Mouse (Mus musculus): Measurements from ENCODE around the gene Cyp46a1.

Cyp46a1 gene

GRCm38 (mm10) chr12:108311741-108312290, 22.4 kb upstream of the Cyp46a1 start:
- no peak for DNase-seq (ENCODE audit: low read depth, low spot score)

GRCm38 (mm10) chr12:108312432-108312851, 21.7 kb upstream of the Cyp46a1 start:
- no peak for DNase-seq (ENCODE audit: low read depth, low spot score)

- no peak for DNase-seq (ENCODE audit: low read depth, low spot score)
Measured at GRCm38 (mm10) chr12:108313244-108313772, 20.9 kb upstream of the Cyp46a1 start.

GRCm38 (mm10) chr12:108315818-108316217, 18.4 kb upstream of the Cyp46a1 start:
- no peak for DNase-seq (ENCODE audit: low read depth, low spot score)

GRCm38 (mm10) chr12:108316655-108317054, 17.5 kb upstream of the Cyp46a1 start:
- no peak for DNase-seq (ENCODE audit: low read depth, low spot score)

- peak; percentile 82 for DNase-seq (ENCODE audit: low read depth, low spot score)
Measured at GRCm38 (mm10) chr12:108317201-108317738, 16.9 kb upstream of the Cyp46a1 start.

- DNase-seq (ENCODE audit: low read depth, low spot score): no peak
Measured at GRCm38 (mm10) chr12:108317826-108318430, 16.3 kb upstream of the Cyp46a1 start.

- DNase-seq (ENCODE audit: low read depth, low spot score): no peak
Measured at GRCm38 (mm10) chr12:108318499-108318898, 15.7 kb upstream of the Cyp46a1 start.

GRCm38 (mm10) chr12:108320096-108320495, 14.1 kb upstream of the Cyp46a1 start:
- DNase-seq (ENCODE audit: low read depth, low spot score): no peak

GRCm38 (mm10) chr12:108326401-108326800, 7.8 kb upstream of the Cyp46a1 start:
- DNase-seq (ENCODE audit: low read depth, low spot score): no peak

- peak; percentile 90 for DNase-seq (ENCODE audit: low read depth, low spot score)
Measured at GRCm38 (mm10) chr12:108327889-108328491, 6.2 kb upstream of the Cyp46a1 start.

GRCm38 (mm10) chr12:108333056-108333455, 1.1 kb upstream of the Cyp46a1 start:
- peak; percentile 91 for DNase-seq (ENCODE audit: low read depth, low spot score)

- no peak for DNase-seq (ENCODE audit: low read depth, low spot score)
Measured at GRCm38 (mm10) chr12:108333481-108333882, 699 bp upstream of the Cyp46a1 start.

- DNase-seq (ENCODE audit: low read depth, low spot score): no peak
Measured at GRCm38 (mm10) chr12:108334529-108334928, 348 bp downstream of the Cyp46a1 start.

- peak; percentile 87 for DNase-seq (ENCODE audit: low read depth, low spot score)
Measured at GRCm38 (mm10) chr12:108338572-108339190, 4.5 kb downstream of the Cyp46a1 start.

- no peak for DNase-seq (ENCODE audit: low read depth, low spot score)
Measured at GRCm38 (mm10) chr12:108348151-108348550, 14.0 kb downstream of the Cyp46a1 start.

- no peak for DNase-seq (ENCODE audit: low read depth, low spot score)
Measured at GRCm38 (mm10) chr12:108349026-108349425, 14.8 kb downstream of the Cyp46a1 start.

- DNase-seq (ENCODE audit: low read depth, low spot score): no peak
Measured at GRCm38 (mm10) chr12:108350931-108351330, 16.8 kb downstream of the Cyp46a1 start.

GRCm38 (mm10) chr12:108352371-108353136, 18.4 kb downstream of the Cyp46a1 start:
- DNase-seq (ENCODE audit: low read depth, low spot score): peak; percentile 73

GRCm38 (mm10) chr12:108354284-108354683, 20.1 kb downstream of the Cyp46a1 start:
- no peak for DNase-seq (ENCODE audit: low read depth, low spot score)

- no peak for DNase-seq (ENCODE audit: low read depth, low spot score)
Measured at GRCm38 (mm10) chr12:108355271-108355670, 21.1 kb downstream of the Cyp46a1 start.
